Mouse (Mus musculus) intestine, embryonic 16.5 days (tissue): ENCODE data around the gene Ush2a. TPM values are rescaled to one million over a fixed set of nuclear protein-coding genes. Genes with fewer than 3 reads are reported as not detected.

Experiments
- ATAC-seq: fragments of 200-750 bp; cut with Nextera tagmentation; 2 replicates; pipeline ENCODE4 v1.8.0; 2017; ENCODE audit warnings: moderate TSS enrichment, moderate library complexity
- H3K27ac ChIP-seq: fragments of 300-500 bp; sonication (generic); 2 replicates; pipeline ENCODE4 v1.5.1; 2014; ENCODE audit warnings: mild to moderate bottlenecking, low read length
- H3K27me3 ChIP-seq: fragments of 300-500 bp; sonication (generic); replicated peaks from 2 replicates; pipeline ENCODE4 v1.6.1; 2014; ENCODE audit warnings: low read length, control low read depth, mixed read lengths; ENCODE audit not compliant: control insufficient read depth, insufficient read depth
- H3K36me3 ChIP-seq: fragments of 300-500 bp; sonication (generic); 2 replicates; pipeline ENCODE4 v1.6.1; 2014; ENCODE audit warnings: low read length, control low read depth; ENCODE audit not compliant: control insufficient read depth, insufficient read depth
- H3K4me1 ChIP-seq: fragments of 300-500 bp; sonication (generic); 2 replicates; pipeline ENCODE4 v1.6.1; 2014; ENCODE audit warnings: low read length, control low read depth, mixed read lengths; ENCODE audit not compliant: control insufficient read depth, insufficient read depth
- H3K4me2 ChIP-seq: fragments of 300-500 bp; sonication (generic); 2 replicates; pipeline ENCODE4 v1.6.1; 2014; ENCODE audit warnings: low read depth, low read length, control low read depth
- H3K4me3 ChIP-seq: fragments of 300-500 bp; sonication (generic); 2 replicates; pipeline ENCODE4 v1.5.1; 2014; ENCODE audit warnings: mild to moderate bottlenecking, low read length
- H3K9ac ChIP-seq: fragments of 300-500 bp; sonication (generic); 2 replicates; pipeline ENCODE4 v1.6.1; 2014; ENCODE audit warnings: low read depth, low read length
- H3K9me3 ChIP-seq: fragments of 300-500 bp; sonication (generic); 2 replicates; pipeline ENCODE4 v1.6.1; 2016; ENCODE audit warnings: low read length, control low read depth; ENCODE audit not compliant: control insufficient read depth
- WGBS: fragments of 180-500 bp; shearing (Covaris S2); extraction: QIAGEN DNeasy Blood & Tissue Kit; methylation state at CpG from one replicate; pipeline ENCODE4 v1.1.7; 2014; 5-methylcytosine and 5-hydroxymethylcytosine counted together
- polyA plus RNA-seq: library from polyadenylated mRNA; unstranded; fragments of >200 nt; fragmentation: Nextera tagmentation; extraction: Ambion mirVana; gene quantifications from 2 replicates; pipeline ENCODE4 v1.2.1, GENCODE M21; 2015

Ush2a gene
- polyA plus RNA-seq, 1 experiment from 2014 or later: 0.06 TPM

- peak; percentile 70 for ATAC-seq
- no peaks in the 10 kb centered on the region for H3K4me1 ChIP-seq
- no peaks in the 10 kb centered on the region for H3K9me3 ChIP-seq
- H3K4me3 ChIP-seq: no peak overlapping the region
- H3K4me2 ChIP-seq: no peak overlapping the region
- WGBS: 99% methylated on average over 6 of the region's 6 CpGs
- no peak overlapping the region for H3K9ac ChIP-seq
- no peak overlapping the region for H3K27ac ChIP-seq
- H3K27me3 ChIP-seq: no peaks in the 10 kb centered on the region
- peaks cover 15% of the 10 kb centered on the region; the same call in 1 of the 2 replicates for H3K36me3 ChIP-seq
Observed at GRCm38 (mm10) chr1:188973078-188973477, 711.3 kb downstream of the Ush2a start.

- no peak overlapping the region for H3K4me2 ChIP-seq
- H3K4me3 ChIP-seq: no peak overlapping the region
- no peak overlapping the region for H3K27ac ChIP-seq
- 86% methylated on average over 16 of the region's 16 CpGs for WGBS
- H3K4me1 ChIP-seq: no peaks in the 10 kb centered on the region
- no peaks in the 10 kb centered on the region for H3K9me3 ChIP-seq
- peak; percentile 50; the same call in 1 of the 2 replicates for ATAC-seq
- H3K27me3 ChIP-seq: no peaks in the 10 kb centered on the region
- peaks cover 14% of the 10 kb centered on the region; the same call in 1 of the 2 replicates for H3K36me3 ChIP-seq
- H3K9ac ChIP-seq: no peak overlapping the region
Observed at GRCm38 (mm10) chr1:188973926-188974325, 712.1 kb downstream of the Ush2a start.

- no peak overlapping the region for H3K9ac ChIP-seq
- H3K27me3 ChIP-seq: no peaks in the 10 kb centered on the region
- no peak overlapping the region for H3K27ac ChIP-seq
- no peak overlapping the region for H3K4me3 ChIP-seq
- no peaks in the 10 kb centered on the region for H3K9me3 ChIP-seq
- H3K4me2 ChIP-seq: no peak overlapping the region
- ATAC-seq: peak; percentile 67; the same call in 1 of the 2 replicates
- peaks cover 19% of the 10 kb centered on the region for H3K36me3 ChIP-seq
- WGBS: 25% methylated on average over 3 of the region's 3 CpGs
- no peaks in the 10 kb centered on the region for H3K4me1 ChIP-seq
Observed at GRCm38 (mm10) chr1:188980050-188980449, 718.2 kb downstream of the Ush2a start.

- Histone ChIP-seq H3K4me3 (no peak overlapping the region), H3K27me3 (no peaks in the 10 kb centered on the region), H3K4me2 (no peak overlapping the region), H3K36me3 (peaks cover 9% of the 10 kb centered on the region), H3K27ac (no peak overlapping the region), H3K4me1 (no peaks in the 10 kb centered on the region), H3K9ac (no peak overlapping the region), H3K9me3 (no peaks in the 10 kb centered on the region)
- WGBS: 43% methylated on average over 4 of the region's 4 CpGs
- ATAC-seq: no peak
Observed at GRCm38 (mm10) chr1:188993218-188993617, 731.4 kb downstream of the Ush2a start.

- no peak for ATAC-seq
- Histone ChIP-seq H3K9me3 (no peaks in the 10 kb centered on the region), H3K27ac (no peak overlapping the region), H3K4me2 (no peak overlapping the region), H3K27me3 (no peaks in the 10 kb centered on the region), H3K4me1 (no peaks in the 10 kb centered on the region), H3K36me3 (peaks cover 11% of the 10 kb centered on the region; the same call in 1 of the 2 replicates), H3K9ac (no peak overlapping the region), H3K4me3 (no peak overlapping the region)
- WGBS: 97% methylated on average over 3 of the region's 3 CpGs
Observed at GRCm38 (mm10) chr1:188997921-188998320, 736.1 kb downstream of the Ush2a start.

GRCm38 (mm10) chr1:188999981-189000380, 738.2 kb downstream of the Ush2a start:
- ATAC-seq: no peak
- WGBS: 89% methylated on average over 10 of the region's 10 CpGs

GRCm38 (mm10) chr1:189001815-189002214, 740.0 kb downstream of the Ush2a start:
- no peak for ATAC-seq
- H3K36me3 ChIP-seq: peaks cover 10% of the 10 kb centered on the region; the same call in 1 of the 2 replicates

More at GRCm38 (mm10) chr1:188999981-189000380, 738.2 kb downstream of the Ush2a start:
- Histone ChIP-seq H3K4me3 (no peak overlapping the region), H3K9me3 (no peaks in the 10 kb centered on the region), H3K36me3 (peaks cover 11% of the 10 kb centered on the region; the same call in 1 of the 2 replicates), H3K9ac (no peak overlapping the region), H3K27me3 (no peaks in the 10 kb centered on the region), H3K27ac (no peak overlapping the region), H3K4me1 (no peaks in the 10 kb centered on the region), H3K4me2 (no peak overlapping the region)

GRCm38 (mm10) chr1:189004774-189005173, 743.0 kb downstream of the Ush2a start:
- no peaks in the 10 kb centered on the region for H3K9me3 ChIP-seq
- 100% methylated on average over 1 of the region's 1 CpGs for WGBS
- peaks cover 18% of the 10 kb centered on the region for H3K4me1 ChIP-seq
- no peak overlapping the region for H3K9ac ChIP-seq
- no peak for ATAC-seq
- H3K27ac ChIP-seq: no peak overlapping the region
- H3K36me3 ChIP-seq: peaks cover 6% of the 10 kb centered on the region; the same call in 1 of the 2 replicates
- H3K4me3 ChIP-seq: no peak overlapping the region
- no peaks in the 10 kb centered on the region for H3K27me3 ChIP-seq
- no peak overlapping the region for H3K4me2 ChIP-seq

More at GRCm38 (mm10) chr1:189001815-189002214, 740.0 kb downstream of the Ush2a start:
- no peak overlapping the region for H3K27ac ChIP-seq
- H3K4me3 ChIP-seq: no peak overlapping the region
- H3K27me3 ChIP-seq: no peaks in the 10 kb centered on the region
- 90% methylated on average over 12 of the region's 12 CpGs for WGBS
- H3K9ac ChIP-seq: no peak overlapping the region
- peaks cover 16% of the 10 kb centered on the region for H3K4me1 ChIP-seq
- H3K4me2 ChIP-seq: no peak overlapping the region
- no peaks in the 10 kb centered on the region for H3K9me3 ChIP-seq

- Histone ChIP-seq H3K4me1 (peaks cover 18% of the 10 kb centered on the region), H3K27me3 (no peaks in the 10 kb centered on the region), H3K9ac (no peak overlapping the region), H3K27ac (no peak overlapping the region), H3K4me3 (peak overlapping the region; percentile 94), H3K9me3 (no peaks in the 10 kb centered on the region), H3K4me2 (peak overlapping the region; percentile 89), H3K36me3 (no peaks in the 10 kb centered on the region)
- 40% methylated on average over 5 of the region's 5 CpGs for WGBS
- ATAC-seq: peak; percentile 66
Observed at GRCm38 (mm10) chr1:189006267-189006666, 744.4 kb downstream of the Ush2a start.

- WGBS: 1% methylated on average over 7 of the region's 7 CpGs
- H3K4me1 ChIP-seq: peaks cover 18% of the 10 kb centered on the region
- peak overlapping the region; percentile 95 for H3K9ac ChIP-seq
- H3K36me3 ChIP-seq: no peaks in the 10 kb centered on the region
- H3K9me3 ChIP-seq: no peaks in the 10 kb centered on the region
- ATAC-seq: peak; percentile 29
- H3K27ac ChIP-seq: no peak overlapping the region
- H3K4me2 ChIP-seq: peak overlapping the region; percentile 89
- H3K27me3 ChIP-seq: no peaks in the 10 kb centered on the region
- H3K4me3 ChIP-seq: peak overlapping the region; percentile 94
Observed at GRCm38 (mm10) chr1:189006826-189007225, 745.0 kb downstream of the Ush2a start.
